Mouse (Mus musculus) adrenal gland, adult 2 months (tissue): ENCODE measurements around the gene Ryr1. TPM values are rescaled to one million over a fixed set of nuclear protein-coding genes. Genes with fewer than 3 reads are reported as not detected.
"Not testable (repeated sequence)": the region's sequence is repeated elsewhere in the genome, so short reads cannot be mapped to it uniquely, and the experiment has no call there.

ENCODE experiments used
- DNase-seq: peaks from one replicate; pipeline ENCODE4 v3.0.0; 2021
- polyA plus RNA-seq: library from polyadenylated mRNA; depleted of rRNA; stranded (reverse); fragments of >200 nt; gene quantifications from 2 replicates; pipeline ENCODE4 v1.2.3, GENCODE M21; 2012
- total RNA-seq, 2 experiments: library from RNA; stranded (reverse); gene quantifications; 2 replicates each; pipeline ENCODE4 v1.2.3; 2021

Ryr1 gene
- total and polyA plus RNA-seq, 3 experiments = 0.12 to 0.14 TPM; not detected in 1

DNA sequence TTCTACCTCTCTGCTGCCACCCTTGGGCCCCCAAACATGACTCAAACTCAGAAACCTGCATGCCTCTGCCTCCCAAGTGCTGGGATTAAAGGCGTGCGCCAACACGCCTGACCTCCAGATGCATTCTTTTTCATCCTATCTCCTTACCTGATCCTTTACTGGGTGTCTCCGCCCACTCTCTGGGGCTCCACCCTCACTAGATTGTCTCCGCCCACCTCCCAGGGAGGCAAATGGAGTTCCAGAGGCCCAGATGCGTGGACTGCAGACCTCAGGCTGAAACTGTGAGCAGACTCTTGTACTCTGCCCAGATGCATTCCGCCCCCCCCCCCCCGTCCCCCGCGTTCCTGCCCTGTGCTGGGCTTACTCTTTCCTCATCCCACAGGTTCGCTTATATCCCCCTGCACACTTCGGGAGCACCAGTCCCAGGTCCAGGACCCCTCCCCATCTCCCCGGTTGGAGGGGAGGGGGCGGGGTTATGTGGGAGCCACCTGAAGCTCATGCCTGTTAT lies 134.2 kb downstream of the Ryr1 start:
- no peak for DNase-seq

DNA sequence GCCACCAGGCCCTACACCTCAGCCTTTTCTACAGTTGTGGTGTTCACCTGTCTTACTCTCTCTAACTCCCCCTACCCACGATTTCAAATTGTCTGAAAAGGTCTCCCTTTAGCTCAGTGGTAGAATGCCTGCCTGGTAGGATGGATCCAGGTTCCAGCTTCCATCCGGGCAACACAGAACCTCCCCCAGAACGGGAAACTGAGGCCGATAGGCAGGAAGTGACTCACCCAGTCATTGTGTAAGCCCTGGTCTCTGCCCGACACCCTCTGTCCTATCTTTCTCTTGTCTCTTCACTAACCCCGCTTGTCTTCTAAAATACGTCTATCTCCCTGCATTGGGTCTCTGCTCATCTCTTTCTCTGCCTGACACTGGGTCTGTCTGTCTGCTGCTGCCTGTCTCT lies 139.8 kb downstream of the Ryr1 start:
- DNase-seq = no peak

DNA sequence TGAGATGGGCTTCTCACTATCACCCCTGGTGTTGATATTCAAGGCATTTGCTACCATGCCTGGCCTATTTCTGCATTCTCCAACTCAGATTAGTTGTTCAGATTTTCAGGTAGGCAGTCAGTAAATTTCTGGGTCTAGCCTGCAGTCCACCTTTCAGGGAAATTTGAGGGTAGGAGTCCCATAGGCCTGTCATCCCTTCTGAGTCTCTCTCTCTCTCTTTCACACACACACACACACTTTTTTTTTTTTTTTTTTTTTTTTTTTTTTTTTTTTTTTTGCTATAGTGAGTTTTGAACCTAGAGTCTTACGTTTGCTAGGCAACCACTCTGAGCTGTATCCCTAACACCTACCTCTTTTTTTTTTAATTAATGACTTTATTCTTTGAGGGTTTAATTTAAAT lies 140.5 kb downstream of the Ryr1 start:
- DNase-seq = no peak

DNA sequence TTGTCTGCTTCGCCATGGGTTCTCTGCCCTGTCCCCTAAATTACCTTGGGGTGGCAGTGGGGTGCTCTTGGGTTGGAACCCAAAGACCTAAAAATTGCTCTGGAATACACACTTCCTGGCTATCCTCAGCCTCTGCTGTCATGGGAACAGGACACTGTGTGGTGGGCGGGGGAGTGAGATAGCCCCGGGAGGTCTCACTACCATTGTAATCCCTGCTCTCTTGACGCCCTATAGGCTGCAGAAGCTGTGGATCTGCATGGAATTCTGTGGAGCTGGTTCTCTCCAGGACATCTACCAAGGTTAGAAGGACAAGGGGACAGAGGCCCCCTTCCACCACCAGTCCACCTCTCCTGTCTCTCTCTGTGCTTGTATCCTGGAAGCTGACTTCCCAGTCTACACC lies 141.1 kb downstream of the Ryr1 start:
- DNase-seq = no peak

DNA sequence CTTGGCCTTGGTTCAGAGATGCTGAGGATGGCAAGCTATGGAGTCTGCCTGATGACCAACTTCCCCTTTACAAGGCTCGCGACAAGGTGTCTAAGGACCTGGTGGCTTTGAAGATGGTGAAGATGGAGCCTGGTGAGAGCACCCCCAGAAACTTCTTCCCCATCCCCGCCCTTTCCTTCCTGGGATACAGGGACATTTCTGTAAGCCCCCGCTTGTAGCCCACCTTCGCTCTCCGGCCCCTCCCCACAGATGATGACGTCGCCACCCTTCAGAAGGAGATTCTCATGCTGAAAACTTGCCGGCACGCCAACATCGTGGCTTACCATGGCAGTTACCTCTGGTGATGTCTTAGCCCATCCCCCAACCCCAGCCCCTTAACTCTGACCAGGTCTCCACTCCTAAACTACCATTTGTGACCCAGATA lies 141.8 kb downstream of the Ryr1 start:
- DNase-seq = no peak

DNA sequence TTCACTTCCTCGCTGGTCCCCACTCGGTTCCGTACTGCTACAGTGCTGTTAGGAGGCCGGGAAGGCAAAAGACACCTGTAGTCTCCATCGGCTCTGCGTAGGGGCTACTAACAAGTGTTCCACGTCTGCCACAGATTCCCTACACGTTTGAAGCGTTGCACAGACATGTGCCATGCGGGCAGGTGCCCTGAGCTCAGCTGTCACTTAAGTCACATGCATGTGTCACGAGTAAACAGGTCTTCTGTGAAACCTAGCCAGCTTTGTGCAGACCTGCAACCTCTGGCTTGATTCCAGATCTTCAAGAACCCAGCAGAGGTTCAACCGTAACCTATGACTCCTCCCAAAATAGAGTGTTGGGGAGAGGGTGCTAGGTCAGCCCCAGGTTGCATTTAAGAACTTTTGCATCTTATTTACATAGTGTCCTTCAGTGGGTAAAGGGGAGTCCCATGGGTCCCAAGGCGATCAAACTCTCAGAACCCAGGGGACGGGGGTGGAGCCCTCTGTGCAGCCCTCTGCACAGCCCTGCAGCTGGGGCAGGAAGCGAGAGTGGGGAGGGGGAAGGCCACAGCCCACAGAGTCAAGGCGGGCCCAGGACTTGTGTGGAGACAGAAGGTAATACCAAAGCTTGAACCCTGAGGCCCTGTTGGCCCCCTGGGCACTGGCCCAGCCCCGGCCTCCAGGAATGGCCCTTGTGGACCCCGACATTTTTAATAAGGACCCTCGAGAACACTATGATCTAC lies 142.5 kb downstream of the Ryr1 start:
- DNase-seq = peak; percentile 23

DNA sequence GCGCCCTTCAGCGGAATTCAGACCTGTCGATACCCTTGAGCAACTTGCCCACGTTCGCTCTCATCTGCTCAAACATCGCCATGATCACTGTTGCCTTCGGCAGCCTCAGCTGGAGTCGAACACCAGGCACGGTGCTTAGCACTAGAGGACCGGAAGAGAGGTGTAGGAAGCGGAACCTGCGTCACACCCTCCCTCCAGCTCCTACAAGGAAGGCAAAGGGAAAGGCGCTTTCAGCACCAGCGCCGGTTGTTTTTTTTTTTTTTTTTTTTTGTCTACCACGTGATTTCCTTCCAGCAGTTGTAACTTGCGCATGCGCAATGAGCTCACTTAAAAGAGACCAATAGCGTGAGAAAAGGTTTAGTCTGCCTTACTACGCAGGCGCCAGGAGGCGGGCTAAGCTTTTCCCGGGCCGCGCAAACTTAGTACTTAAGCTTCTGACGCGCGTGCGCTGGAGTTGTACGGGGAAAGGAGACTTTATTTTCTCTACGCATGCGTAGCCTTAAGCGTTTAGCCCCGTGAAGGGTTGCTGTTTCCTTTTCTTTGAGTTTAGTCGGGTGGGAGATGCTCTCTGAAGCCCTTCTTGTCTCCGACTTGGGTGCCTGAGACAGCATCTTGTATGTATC lies 143.2 kb downstream of the Ryr1 start, which contains the start of the genes Eif3k and Map4k1:
Eif3k (minus strand) TSS at position 214 of the 623 bp plus-strand sequence.
Map4k1 (plus strand) TSS at position 400 of the 623 bp plus-strand sequence.
- peak; percentile 97 for DNase-seq

DNA sequence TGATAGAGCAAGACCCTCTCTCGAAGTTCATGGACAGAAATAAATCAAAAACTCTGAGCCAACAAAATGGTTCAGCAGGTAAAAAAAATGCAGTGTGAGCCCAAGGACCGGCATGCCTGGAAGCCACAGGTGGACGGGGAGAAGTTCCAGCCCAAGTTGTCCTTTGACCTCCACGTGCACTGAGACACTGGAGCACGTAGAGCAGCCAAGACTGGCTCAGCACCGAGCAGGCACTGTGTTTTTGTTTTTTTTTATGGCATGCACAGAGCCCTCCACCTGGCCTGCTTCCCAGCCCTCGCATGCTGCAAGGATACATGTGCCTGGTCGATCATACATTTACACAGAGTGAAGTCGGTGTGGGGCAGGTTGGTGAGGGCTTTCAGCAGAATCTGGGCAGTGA lies 147.4 kb downstream of the Ryr1 start:
- DNase-seq = no peak

DNA sequence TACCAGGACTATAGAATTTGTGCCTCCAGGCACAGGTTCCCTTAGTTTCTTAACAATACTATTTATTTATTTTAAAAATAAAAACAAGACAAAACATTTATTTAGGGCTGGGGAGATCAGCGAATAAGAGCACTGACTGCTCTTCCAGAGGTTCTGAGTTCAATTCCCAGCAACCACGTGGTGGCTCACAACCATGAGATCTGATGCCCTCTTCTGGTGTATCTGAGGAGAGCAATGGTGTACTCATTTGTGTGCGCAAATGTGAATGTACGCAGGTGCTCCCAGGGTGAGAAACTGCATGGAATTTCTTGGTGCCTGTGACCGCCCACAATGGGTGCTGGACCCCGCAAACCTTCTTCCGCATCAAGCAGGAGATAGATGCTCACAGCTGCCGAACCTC lies 152.0 kb downstream of the Ryr1 start:
- DNase-seq = no peak

DNA sequence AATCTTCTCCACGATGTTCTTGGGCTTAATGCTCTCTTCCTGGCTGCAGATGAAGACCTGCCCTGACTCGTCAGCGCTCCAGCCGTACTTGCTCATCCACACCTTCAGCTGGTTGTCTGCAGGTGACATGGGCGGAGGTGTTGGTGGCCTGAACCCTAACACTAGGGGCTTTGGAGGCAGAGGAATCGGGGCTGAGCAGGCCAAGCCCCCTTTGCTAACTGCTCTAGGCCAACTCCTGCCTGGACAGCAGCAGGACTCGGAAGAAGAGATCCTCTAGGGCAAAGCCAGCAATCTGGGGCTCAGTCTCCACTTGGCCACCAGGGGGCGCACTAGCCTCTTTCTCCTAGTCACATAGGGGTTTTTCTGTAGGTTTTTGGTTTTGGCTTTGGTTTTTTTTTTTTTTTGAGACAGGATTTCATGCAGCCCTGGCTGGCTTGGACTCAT lies 152.4 kb downstream of the Ryr1 start:
- DNase-seq = peak; percentile 70

DNA sequence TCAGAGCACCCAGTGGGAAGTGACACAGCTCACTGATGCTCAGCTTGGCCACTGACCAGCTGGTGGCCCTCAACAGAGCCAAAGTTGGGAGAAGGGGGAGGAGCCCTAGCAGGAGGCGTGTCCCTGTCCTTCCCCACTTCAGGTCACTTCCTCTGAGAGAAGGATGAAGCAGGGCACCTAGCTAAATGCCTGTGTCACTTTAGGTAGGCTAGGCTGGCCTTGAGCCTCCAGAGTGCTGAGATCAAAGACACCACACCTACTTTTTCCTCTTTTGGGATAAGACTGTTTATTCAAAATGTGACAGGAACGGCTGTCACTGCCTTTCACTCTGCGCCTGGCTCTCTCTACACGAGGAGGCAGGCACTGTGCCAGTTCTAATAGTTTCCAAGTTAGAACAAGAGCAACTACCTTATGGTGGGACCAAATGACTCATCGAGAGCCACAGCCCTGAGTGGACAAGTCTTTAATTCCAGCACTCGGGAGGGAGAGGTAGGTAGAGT lies 153.2 kb downstream of the Ryr1 start:
- peak; percentile 77 for DNase-seq

DNA sequence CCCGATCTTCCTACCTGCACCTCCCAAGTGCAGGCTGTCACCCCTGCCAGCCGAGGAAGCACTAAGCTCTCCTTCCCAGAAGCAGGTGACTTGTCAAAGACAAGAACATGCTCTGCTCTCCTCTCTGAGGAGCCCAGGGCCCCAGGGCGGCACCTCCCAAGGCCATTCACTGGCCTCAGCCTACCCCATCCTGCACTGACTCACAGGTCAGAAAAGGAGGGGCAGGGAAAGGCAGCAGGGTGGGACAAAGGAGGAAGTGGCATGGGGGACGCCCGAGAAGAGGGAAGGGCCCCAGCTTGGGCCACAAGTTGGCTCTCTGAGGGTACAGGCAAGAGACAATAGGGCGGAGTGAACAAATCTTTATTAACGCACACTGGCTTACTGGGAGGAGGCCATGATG lies 153.9 kb downstream of the Ryr1 start:
- peak; percentile 57 for DNase-seq

DNA sequence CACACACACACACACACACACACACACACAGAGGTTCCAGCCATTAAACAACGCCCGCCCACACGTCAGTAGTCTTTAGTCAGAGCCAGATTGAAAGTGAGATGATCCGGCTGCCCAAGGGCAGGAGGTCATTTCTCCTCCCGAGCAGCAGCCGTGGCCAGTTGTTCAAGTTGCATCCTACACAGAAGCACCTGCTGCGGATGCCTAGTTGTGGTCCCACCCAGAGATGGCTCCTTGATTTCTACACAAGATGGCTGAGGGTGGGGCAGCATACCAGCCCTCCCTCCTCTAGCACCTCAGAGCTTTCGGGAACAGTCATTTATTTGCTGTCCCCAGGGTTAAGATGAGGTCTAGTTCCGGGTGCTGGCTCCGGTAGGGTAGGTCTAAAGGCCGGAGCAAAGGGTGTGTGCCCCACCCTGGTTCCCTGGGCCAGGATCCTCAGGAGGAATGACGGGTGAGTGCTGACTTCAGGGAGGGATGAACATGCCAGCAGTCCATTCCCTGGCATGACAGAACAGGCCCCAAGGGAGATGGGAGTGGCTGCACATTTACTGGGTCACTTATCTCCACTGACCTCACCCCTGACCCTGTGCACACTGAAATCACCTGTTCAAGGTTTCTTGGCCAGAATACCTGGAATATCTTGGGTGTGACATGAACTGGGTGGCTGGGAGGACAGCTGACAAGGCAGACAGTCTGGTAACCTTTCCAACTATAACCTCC lies 155.1 kb downstream of the Ryr1 start:
- no peak for DNase-seq

DNA sequence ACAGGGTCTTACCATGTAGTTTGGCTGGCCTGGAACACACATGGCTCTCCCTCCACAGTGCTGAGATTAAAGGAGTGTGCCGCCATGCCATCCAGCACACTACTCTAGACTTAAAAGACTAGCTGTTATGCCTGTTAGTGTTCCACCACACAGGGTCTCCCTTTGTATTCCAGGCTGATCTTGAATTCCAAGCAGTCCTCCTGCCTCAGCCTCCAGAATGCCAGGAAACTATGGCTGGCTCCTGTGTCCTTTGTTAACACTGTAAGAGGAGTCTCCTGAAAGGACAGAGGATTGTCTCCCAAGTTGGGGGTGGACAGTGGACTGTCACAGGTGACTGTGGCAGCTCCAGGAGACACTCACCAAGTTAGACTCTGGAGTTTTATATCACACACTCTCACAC lies 155.7 kb downstream of the Ryr1 start:
- DNase-seq = no peak

DNA sequence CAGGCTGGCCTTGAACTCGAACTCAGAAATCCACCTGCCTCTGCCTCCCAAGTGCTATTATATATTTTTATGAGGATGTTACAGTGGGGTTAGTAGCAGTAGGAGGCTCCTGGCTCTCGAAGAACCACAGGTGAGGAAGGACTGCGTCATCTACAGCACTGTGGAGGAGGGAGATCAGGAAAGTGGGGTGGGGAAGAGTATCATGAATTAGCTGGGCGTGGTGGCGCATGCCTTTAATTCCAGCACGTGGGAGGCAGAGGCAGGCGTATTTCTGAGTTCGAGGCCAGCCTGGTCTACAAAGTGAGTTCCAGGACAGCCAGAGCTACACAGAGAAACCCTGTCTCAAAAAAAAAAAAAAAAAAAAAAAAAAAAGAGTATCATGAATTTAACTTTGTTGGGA lies 156.9 kb downstream of the Ryr1 start:
- DNase-seq = not testable (repeated sequence)

DNA sequence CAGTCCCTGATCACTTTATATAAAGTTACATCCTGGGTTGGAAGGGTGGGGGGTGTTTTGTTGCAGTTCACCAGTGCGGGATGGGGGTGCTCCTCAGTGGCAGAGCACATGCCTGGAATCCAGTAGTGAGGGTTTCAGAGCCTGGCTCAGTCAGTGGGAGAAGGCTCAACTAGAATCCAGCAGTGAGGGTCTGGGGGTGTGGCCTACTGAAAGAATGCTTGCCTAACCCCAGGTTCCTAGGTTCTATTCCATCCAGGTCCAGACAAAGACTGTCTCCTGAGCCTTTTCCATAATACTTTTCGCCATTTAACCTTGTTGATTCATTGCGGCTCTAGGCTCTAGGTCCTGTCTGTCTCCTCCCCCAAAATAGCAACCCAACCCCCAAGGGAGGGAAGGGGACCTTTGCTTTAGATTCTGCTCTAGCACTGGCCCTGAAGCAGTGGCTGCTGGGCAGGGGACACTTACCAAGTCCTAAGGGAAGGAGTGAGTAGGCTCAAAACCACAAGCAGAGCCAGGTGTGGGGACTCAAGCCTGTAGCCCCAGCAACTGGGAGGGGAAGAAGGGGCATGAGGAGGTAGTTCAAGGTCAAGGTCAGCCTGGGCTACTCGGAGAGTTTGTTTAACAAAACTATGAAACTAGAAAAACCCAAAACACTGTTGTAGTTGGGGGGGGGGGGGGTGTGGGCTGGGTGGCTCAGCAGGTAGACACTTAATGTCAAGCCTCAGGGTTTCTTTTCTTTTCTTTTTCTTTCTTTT lies 158.1 kb downstream of the Ryr1 start:
- DNase-seq = peak; percentile 47

DNA sequence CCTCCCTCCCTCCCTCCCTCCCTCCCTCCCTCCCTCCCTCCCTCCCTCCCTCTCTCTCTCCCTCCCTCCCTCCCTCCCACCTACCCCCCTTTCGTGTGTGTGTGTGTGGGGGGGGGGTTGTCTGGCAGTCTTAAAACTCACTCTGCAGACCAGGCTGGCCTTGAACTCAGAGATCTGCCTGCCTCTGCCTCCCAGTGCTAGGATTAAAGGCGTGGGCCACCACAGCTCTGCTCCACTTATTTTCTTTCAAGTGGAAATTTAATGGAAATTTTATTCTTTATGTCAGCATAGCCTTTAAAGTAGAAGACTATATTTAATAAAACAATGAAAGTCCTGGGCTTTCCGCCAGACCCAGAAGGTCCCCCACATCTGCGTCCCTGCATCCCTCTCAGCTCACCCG lies 158.8 kb downstream of the Ryr1 start:
- no peak for DNase-seq

DNA sequence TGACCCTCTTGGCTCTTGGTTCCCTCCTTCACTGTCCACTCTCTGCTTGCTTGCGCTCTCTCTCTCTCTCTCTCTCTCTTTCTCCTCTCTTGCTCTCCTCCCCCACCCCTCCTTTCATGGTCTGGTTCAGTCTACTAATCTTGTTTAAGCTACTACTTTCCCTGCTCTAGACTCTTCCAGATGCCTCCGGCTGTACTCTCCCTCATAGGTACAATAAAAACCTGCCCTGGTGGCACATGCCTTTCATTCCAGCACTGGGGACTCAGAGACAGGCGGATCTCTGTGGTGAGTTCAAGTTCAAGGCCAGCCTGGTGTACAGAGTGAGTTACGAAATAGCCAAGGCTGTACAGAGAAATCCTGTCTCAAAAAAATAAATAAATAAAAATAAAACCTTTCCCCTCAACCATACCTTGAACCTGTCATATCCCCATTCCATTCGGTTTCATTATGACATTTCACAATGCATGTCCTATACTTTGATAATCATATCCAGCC lies 159.6 kb downstream of the Ryr1 start:
- peak; percentile 44 for DNase-seq

DNA sequence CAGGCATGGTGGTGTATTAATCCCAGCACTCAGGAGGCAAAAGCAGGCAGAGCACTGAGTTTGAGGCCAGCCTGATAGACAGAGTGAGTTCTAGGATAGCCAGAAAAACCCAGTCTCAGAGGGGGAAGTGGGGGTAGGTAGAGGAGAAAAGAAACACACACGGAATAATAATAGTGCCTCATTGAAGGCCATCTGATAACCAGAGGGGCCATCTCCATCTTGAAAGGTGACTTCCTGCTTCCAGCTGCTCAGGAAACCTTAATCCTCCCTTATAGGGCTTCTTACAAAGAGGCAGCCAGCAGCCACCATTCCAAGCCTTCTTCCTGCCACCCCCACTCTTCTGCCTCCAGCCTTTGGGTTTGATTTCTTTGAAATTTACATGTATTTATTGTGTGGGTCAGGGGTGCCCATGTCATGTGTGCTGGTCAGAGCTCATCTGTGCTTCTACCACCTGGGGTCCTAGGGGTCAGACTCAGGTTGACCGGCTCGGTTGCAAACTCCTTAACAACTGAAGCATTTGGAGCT lies 161.5 kb downstream of the Ryr1 start:
- no peak for DNase-seq

DNA sequence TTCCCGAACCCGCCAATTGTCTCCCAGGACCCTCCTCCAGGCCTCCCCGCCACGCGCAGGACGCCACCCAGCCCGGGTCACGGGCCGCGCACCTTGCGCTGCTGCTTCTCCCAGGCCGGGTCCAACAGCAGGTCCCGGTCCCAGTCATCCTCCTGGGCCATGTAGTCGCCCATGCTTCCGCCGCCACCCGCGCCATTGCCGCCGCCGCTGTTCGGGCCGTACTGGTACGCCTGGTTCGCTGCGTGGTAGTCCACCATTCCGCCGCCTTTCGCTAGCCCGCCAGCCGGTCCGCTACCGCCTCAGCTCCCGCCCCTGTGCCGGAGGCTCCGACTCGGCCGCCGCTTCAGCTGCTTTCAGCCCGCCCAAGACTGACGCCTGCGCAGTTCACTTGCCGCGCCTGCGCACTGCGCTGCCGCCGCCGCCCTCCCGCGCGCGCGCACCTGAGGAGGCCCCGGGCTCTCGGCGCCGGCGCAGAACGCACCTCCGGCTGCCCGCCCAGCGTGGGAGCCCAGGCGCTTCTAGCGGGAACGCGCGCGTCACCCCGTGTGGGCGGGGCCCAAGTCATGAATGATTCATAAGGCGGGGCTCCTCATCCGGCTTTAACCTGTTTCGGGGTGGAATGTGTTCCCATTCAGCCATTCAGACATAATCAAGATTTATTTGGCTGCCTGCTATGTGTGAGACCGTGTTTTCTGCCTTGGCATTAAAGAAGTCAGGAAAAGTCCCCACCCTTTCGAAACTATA lies 162.9 kb downstream of the Ryr1 start, which contains the start of gene Actn4:
Actn4 (minus strand) TSS at position 414 of the 744 bp plus-strand sequence.
- DNase-seq = peak; percentile 100

DNA sequence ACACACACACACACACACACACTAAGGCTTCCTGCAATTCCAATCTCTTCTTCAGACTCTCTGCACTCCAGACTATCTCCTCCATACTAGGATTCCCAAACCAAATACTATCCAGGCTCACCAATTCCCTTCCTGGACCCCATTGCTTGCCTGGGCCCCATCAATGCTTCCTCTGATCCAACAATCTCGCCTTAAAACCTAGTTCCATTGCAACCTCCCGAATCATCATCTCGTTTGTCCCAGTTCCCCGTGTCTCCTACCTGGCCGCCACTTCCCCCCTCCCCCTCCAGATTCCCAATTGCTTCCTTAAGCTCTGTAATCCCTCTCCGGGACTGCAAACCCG lies 163.4 kb downstream of the Ryr1 start:
- DNase-seq = no peak
